Mouse (Mus musculus) cerebellum, adult 2 months (tissue): Measurements from ENCODE around the gene Tmcc3. TPM values are rescaled to one million over a fixed set of nuclear protein-coding genes. Genes with fewer than 3 reads are reported as not detected.
A peak's percentile ranks its signal among the peaks of the same experiment; 100 is the strongest.

Source experiments
- DNase-seq, 2 experiments: peaks; one replicate each; pipeline ENCODE4 v3.0.0; 2021
- H3K27ac ChIP-seq: fragments of 200-500 bp; 2 replicates; pipeline ENCODE4 v1.5.1; 2012; ENCODE audit warnings: low read length, control low read depth, inconsistent platforms; ENCODE audit not compliant: insufficient read depth
- H3K27me3 ChIP-seq: fragments of 200-500 bp; 2 replicates; pipeline ENCODE4 v1.6.1; 2012; ENCODE audit warnings: inconsistent platforms, mild to moderate bottlenecking, low read length, moderate library complexity; ENCODE audit not compliant: control insufficient read depth, insufficient read depth
- H3K4me1 ChIP-seq: fragments of 200-500 bp; 2 replicates; pipeline ENCODE4 v1.6.1; 2011; ENCODE audit warnings: low read length; ENCODE audit not compliant: control insufficient read depth, insufficient read depth
- H3K4me3 ChIP-seq: fragments of 200-500 bp; replicated peaks from 2 replicates; pipeline ENCODE3; 2011; ENCODE audit warnings: mild to moderate bottlenecking, low read depth, low read length, control low read depth; ENCODE audit not compliant: insufficient read depth
- CTCF ChIP-seq: fragments of 200-500 bp; IDR thresholded peaks from 2 replicates; pipeline ENCODE4 v1.5.1; 2011; ENCODE audit warnings: low read depth, mild to moderate bottlenecking, control low read depth, low read length, moderate library complexity, borderline replicate concordance; ENCODE audit not compliant: insufficient read depth
- POLR2A ChIP-seq: fragments of 200-500 bp; IDR thresholded peaks from 2 replicates; pipeline ENCODE4 v1.6.1; 2011; ENCODE audit warnings: low read length, control low read depth, borderline replicate concordance; ENCODE audit not compliant: insufficient read depth
- WGBS: fragments of 180-500 bp; shearing (Covaris S2); methylation state at CpG from one replicate; pipeline ENCODE4 v1.1.7; 2018; 5-methylcytosine and 5-hydroxymethylcytosine counted together
- polyA plus RNA-seq: library from polyadenylated mRNA; depleted of rRNA; stranded (reverse); fragments of >200 nt; gene quantifications from 2 replicates; pipeline ENCODE4 v1.2.3, GENCODE M21; 2012

Gene Tmcc3
- polyA plus RNA-seq, 1 experiment = 40.1 TPM

- Histone ChIP-seq H3K4me1 (peaks cover 4% of the 10 kb centered on the region), H3K27ac (no peak overlapping the region), H3K27me3 (no peaks in the 10 kb centered on the region), H3K4me3 (no peak overlapping the region)
- WGBS = 89% methylated on average over 8 of the region's 8 CpGs
- TF ChIP-seq POLR2A (no peak), CTCF (no peak)
- DNase-seq = no peak
Measured at GRCm38 (mm10) chr10:94523297-94523696, 211.5 kb downstream of the Tmcc3 start.

GRCm38 (mm10) chr10:94523711-94524156 lies 212.0 kb downstream of the Tmcc3 start:
- 12% methylated on average over 18 of the region's 18 CpGs for WGBS
- peak; percentile 49 to 54 for DNase-seq
- Histone ChIP-seq H3K4me3 (no peak overlapping the region), H3K27ac (no peak overlapping the region), H3K4me1 (peaks cover 4% of the 10 kb centered on the region), H3K27me3 (no peaks in the 10 kb centered on the region)
- TF ChIP-seq POLR2A (no peak), CTCF (no peak)

DNA sequence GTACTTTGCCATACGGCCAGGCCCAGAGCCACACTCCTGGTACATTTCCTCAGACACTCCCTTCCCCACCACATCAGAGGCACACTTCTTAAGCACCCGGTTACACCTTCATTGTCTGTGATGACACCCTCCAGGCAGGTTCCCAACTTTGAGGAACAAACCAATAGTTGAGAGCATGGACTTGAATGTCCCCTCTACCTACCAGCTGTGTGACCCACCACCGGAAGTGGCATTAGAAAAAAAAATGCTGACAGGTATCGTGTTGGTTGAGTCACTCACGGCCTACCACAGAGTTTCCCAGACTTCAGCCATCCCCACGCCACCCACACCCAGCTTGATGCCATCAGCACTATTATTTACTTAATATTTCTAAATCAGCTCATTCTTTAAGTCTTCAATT lies 213.2 kb downstream of the Tmcc3 start:
- Histone ChIP-seq H3K4me3 (no peak overlapping the region), H3K27ac (no peak overlapping the region), H3K4me1 (peaks cover 4% of the 10 kb centered on the region), H3K27me3 (no peaks in the 10 kb centered on the region; the same call in 1 of the 2 replicates)
- DNase-seq = no peak
- TF ChIP-seq CTCF (no peak), POLR2A (no peak)
- WGBS = 86% methylated on average over 6 of the region's 6 CpGs

GRCm38 (mm10) chr10:94525784-94526183 lies 214.0 kb downstream of the Tmcc3 start:
- Histone ChIP-seq H3K27ac (no peak overlapping the region), H3K4me3 (no peak overlapping the region), H3K27me3 (no peaks in the 10 kb centered on the region; the same call in 1 of the 2 replicates), H3K4me1 (peaks cover 4% of the 10 kb centered on the region)
- no peak for TF ChIP-seq POLR2A
- TF ChIP-seq CTCF = no peak
- WGBS = 95% methylated on average over 7 of the region's 7 CpGs
- no peak for DNase-seq

GRCm38 (mm10) chr10:94526834-94527233 lies 215.1 kb downstream of the Tmcc3 start:
- Histone ChIP-seq H3K4me3 (no peak overlapping the region), H3K27me3 (no peaks in the 10 kb centered on the region; the same call in 1 of the 2 replicates), H3K4me1 (peaks cover 4% of the 10 kb centered on the region), H3K27ac (no peak overlapping the region)
- WGBS = 21% methylated on average over 8 of the region's 8 CpGs
- no peak for TF ChIP-seq POLR2A
- TF ChIP-seq CTCF = no peak
- DNase-seq = peak; percentile 29 to 78

DNA sequence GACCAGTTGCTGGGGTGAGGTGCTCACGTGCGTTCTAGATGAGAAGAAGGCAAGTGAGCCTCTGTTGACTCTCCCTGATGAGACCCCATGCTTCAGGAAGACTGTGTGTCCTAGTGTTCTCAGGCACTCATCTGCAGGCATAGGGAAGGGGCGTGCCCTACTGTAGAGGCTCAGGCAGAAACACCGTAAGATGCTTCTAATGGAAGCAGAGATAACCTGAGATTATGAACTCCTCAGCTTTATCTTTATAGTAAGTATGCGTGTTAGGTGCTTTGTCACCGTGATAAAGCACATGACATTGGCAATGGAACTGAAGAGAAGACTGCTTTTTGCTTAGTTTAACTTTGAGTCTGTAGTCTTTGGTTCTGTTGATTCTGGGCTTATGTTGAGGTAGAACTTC lies 215.5 kb downstream of the Tmcc3 start:
- Histone ChIP-seq H3K4me1 (peaks cover 4% of the 10 kb centered on the region), H3K4me3 (no peak overlapping the region), H3K27ac (no peak overlapping the region), H3K27me3 (no peaks in the 10 kb centered on the region; the same call in 1 of the 2 replicates)
- TF ChIP-seq POLR2A (no peak), CTCF (no peak)
- WGBS = 86% methylated on average over 6 of the region's 6 CpGs
- DNase-seq = no peak

GRCm38 (mm10) chr10:94530079-94530478 lies 218.3 kb downstream of the Tmcc3 start:
- TF ChIP-seq POLR2A (no peak), CTCF (no peak)
- H3K4me3 ChIP-seq = no peak overlapping the region
- 59% methylated on average over 2 of the region's 2 CpGs for WGBS
- no peak overlapping the region; the same call in 1 of the 2 replicates for H3K27ac ChIP-seq
- peaks cover 4% of the 10 kb centered on the region for H3K4me1 ChIP-seq
- no peaks in the 10 kb centered on the region; the same call in 1 of the 2 replicates for H3K27me3 ChIP-seq
- DNase-seq = no peak

DNA sequence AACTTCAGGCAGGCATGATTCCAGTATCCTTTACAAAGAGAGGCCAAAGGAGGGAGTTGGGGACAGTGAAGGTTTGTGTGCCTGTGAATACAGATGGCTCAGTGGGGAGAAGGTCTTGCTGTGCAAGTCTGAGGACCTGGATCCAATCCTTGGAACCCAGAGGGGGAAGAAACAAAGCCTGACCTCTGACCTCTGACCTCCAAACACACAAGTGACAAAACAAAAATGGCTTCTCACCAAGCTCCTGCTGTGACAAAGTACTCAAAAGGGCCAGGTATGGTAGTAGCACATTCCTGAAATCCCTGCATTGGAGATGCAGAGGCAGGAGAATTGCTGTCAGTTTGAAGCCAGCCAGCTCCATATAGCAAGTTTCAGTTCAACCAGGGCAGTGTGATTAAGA lies 219.7 kb downstream of the Tmcc3 start:
- TF ChIP-seq POLR2A = no peak
- TF ChIP-seq CTCF = no peak
- Histone ChIP-seq H3K27me3 (no peaks in the 10 kb centered on the region; the same call in 1 of the 2 replicates), H3K27ac (no peak overlapping the region), H3K4me1 (peaks cover 4% of the 10 kb centered on the region), H3K4me3 (no peak overlapping the region)
- no peak for DNase-seq
